Mouse (Mus musculus) spleen, adult 18-20 months (tissue): ENCODE results near the gene Tenm4.

Source experiments
- DNase-seq, 2 experiments: peaks; one replicate each; pipeline ENCODE4 v3.0.0; 2022; ENCODE audit warnings: mixed read lengths in 2 of 2

The Tenm4 gene

DNA sequence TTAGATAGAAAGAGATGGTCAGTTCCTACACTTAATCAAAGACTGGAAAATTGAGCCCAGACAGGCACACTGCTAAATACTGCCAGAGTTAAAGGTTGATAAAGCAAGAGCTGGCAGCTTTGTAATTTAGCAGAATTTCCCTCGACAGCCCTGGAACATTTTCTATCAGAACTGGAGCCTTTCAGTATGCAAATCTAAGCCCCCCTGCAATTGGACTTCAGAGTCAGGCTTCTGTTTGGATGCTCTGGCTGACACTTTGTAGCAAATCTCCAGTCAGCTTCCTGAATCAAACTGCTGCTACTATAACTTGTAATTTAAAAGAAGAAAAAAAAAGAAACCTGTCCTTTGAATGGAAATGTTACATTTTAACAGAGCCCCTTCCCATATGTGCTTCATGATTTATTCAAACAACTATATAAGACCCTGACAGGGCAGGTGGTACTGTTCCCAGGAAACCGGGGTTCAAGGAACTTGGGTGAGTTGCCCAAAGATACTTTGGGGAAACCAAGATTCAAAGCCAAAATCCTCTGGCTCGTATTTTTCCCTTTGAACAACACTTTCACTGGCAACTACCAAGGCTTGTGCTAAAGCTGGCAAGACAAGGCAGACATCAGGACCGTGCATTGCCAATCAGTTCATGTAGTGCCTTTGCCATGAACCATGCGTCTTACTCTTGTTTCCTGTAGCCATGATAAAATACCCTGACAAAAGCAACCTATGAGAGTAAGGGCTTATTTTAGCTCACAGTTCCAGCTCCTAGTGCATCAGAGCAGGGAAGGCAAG, 615.4 kb downstream of the Tenm4 start:
- DNase-seq, result no peak

- no peak for DNase-seq
Observed at GRCm38 (mm10) chr7:96788135-96788534, 617.1 kb downstream of the Tenm4 start.

DNA sequence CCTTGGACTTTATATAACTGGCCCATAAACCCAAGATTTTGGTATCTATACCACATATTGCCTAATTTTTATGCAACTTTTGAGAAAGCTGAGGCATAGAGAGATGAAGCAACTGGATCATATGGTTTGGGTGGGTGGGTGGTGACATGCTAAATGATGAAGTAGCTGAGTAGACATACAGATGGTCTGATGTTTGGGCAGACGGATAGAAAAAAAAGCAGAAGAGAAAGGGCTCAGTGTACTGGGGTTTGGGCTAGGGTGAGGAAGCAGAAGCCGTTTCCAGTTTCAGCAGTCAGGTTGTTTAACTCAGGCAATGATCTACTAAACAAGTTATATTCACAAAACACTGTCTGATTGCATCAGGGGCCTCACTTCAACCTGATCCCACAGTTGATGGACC, 619.3 kb downstream of the Tenm4 start:
- DNase-seq, result no peak

- DNase-seq, result no peak
Observed at GRCm38 (mm10) chr7:96792456-96793229, 621.6 kb downstream of the Tenm4 start.

- DNase-seq, result no peak
Observed at GRCm38 (mm10) chr7:96796033-96796741, 625.1 kb downstream of the Tenm4 start.

GRCm38 (mm10) chr7:96796788-96797485, 625.9 kb downstream of the Tenm4 start:
- DNase-seq, result no peak

- no peak for DNase-seq
Observed at GRCm38 (mm10) chr7:96797716-96798332, 626.8 kb downstream of the Tenm4 start.

DNA sequence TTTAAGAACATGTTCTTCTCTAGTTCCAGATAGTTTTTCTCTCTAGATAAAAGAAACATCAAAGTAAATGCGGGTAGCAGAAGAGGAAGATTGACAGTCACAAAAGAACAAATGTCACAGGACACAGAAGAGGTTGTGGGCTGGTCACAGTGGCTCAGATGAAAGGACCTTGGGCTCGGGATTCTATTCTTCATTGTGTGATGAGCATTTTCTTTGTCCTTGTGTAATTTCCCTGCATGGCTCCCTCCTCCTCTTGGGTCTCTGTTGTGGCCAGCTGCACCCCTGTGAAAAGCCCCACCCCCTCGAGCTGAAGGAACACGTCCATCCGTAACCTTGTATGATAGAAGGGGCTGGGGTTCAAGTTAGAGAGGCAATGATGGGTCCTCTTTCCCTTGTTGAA, 628.8 kb downstream of the Tenm4 start:
- no peak for DNase-seq

DNA sequence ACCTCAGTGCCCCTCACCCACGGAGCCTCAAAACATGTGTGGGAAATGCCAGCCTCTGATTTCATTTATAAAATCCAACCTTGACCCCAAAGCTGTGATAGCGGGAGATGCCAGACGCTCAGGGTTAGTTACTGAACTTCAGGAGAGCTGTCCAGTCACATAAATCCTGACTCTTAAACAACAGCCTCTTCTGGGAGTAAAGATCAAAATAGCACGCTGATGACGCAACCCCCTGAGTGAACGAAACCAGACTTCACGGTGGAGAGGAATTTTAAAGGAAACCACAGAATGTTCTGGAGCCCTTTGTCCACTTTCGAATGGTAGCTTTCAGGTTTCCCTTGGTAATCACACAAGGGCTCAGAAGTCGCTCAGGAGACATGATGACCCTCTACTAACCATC, 630.3 kb downstream of the Tenm4 start:
- no peak for DNase-seq

- DNase-seq, result no peak
Observed at GRCm38 (mm10) chr7:96802216-96802615, 631.2 kb downstream of the Tenm4 start.

- no peak for DNase-seq
Observed at GRCm38 (mm10) chr7:96806561-96806960, 635.5 kb downstream of the Tenm4 start.

DNA sequence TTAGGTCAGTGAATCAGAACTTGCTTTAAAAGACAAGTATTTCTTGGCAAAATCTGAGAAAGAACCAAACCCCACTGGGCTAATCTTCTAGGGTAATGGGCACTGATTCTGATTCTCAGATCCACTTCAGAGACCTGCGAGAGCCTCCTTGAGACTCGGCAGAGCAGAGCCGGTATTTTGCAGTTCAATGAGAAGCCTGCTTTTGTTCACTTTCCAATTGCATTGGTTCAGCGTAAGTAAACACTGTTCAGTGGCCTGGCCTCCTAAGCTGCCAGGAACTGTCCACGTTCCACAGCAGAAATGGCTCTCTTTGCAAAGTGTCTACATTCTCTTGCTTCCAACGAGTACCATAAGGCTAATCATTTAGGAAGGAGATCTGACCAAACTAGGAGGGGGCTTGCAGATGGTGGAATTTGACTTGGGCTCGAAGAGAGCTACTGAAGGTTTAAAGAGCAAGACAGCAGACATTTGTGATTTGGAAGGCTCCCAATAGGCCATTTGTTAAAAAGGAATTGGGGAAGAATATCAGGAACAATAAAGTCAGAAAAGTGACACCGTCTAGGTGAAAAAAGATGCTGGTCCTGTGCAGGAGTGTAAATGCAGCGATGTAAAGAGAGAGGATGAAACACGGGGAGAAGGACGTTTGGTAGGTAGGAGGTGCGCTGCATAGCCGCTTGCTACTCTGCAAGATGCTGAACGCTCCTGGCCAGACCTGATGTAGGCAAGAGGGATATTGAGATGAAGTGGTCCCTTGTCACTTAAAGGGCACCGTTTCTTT, 636.4 kb downstream of the Tenm4 start:
- DNase-seq, result no peak

DNA sequence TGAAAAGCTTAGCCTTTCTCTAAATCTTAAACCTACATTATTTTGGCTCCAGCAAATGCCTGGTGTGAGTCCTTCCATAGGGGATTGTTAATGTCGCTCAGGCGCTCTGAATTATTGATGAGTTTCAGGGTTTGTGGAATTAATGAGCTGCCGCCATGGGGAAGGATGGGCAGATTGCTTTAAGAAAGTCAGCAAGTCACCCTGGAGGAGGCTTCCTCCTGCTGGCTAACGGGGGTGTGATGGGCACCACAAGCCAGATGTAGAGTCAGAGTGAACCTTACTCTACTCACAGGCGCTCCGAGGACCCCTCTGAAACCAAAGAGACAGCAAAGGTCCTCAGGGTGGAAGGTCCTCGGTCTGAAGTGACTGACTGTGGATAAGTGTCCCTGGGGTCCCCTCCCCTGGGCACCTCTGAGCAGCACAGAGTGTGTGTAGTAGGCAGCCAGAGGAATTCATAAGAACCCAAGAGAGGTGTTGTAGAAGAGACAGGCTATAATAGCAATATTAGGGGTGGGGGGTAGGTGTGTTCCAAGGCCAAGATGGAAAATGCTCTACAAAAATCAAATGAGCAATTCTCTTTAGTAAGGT, 637.1 kb downstream of the Tenm4 start:
- DNase-seq, result no peak

GRCm38 (mm10) chr7:96811691-96812090, 640.6 kb downstream of the Tenm4 start:
- no peak for DNase-seq

- no peak for DNase-seq
Observed at GRCm38 (mm10) chr7:96813036-96813435, 642.0 kb downstream of the Tenm4 start.

DNA sequence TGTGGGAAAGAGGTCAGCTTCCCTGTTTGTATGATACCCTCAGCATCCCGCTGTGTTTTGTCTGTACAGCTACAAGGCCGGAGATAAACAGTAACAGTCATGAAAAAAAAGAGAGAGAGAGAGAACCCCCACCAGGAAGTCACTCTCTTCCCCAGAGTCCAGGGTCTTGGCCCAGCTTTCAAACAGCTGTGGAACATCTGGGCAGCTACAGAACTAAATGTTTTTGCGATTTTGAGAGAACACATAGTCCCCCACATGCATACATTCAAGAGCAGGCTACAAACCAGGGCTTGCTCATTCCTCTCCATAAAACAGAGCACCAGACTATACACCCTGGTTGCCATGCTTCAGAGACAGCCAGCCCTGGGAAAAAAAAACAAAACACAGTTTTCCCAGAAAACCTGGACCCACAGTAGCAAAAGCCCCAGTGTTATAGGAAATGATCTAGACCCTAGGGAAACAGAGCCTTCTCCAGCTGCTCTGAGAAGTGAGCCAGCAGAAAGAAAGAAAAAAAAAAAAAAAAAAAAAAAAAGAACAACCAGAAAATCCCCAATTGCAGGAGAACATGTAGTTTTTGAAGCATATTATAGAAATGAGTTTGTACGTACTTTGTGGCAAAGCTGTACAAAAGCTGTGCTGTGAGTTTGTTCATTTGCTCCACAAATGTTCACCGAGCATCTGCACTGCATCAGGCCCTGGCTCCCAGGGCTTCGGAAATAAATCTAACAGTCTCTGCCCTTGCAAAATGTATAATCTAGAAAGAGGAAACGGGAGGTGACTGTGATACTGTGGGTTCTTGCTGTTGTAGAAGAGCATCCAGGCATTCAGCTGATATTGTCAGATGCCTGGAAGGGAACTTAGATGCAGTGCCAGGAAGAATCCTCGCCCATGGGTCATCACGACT, 642.7 kb downstream of the Tenm4 start:
- DNase-seq, result no peak

DNA sequence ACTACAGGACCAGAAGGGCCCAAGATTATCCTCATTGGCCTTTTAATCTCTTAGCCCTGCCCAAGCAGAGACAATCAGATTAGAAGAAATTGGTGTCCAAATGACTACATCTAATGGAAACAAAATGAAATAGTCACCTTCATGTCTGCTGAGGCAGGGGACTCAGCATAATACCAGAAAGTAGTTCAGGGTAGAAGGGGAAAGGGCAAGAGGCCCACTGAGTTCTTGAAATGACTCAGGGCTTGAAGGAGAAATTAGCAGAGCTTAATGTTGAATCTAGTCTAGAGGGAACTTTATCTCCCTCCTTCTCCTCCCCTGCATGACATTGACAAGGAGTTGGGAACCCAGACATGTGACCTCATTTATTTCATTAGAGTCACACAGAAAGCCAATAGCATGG, 643.5 kb downstream of the Tenm4 start:
- DNase-seq, result no peak

DNA sequence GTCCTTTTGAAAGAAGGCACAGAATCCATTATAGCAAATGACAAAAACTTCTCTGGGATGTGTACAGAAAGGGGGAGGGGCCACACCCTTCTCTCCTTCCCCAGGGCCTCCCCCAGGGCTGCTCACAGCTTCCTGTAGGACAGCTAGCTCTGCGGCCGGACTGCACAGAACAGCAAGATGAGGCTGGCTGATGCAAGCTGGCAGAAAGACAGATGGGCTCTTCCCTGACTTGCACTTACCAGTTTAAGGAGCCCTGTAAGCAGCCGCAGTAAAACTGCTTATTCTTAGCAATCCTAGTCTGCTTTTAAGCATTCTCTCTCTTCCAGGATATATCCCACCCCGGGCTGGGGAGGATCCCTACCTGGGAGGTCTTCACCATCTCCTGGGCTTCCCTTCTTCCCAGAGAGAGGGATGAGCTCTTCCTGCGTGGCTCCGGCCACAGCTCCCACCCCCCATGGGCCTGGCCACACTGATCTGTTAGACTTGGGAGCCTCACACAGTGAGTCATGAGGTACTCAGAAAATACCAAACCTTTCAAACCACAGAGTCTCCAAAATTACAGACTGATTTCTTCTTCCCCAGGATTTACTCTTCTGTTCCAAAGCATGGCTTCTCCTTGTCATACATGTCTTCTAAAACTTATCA, 646.1 kb downstream of the Tenm4 start:
- DNase-seq, result no peak

DNA sequence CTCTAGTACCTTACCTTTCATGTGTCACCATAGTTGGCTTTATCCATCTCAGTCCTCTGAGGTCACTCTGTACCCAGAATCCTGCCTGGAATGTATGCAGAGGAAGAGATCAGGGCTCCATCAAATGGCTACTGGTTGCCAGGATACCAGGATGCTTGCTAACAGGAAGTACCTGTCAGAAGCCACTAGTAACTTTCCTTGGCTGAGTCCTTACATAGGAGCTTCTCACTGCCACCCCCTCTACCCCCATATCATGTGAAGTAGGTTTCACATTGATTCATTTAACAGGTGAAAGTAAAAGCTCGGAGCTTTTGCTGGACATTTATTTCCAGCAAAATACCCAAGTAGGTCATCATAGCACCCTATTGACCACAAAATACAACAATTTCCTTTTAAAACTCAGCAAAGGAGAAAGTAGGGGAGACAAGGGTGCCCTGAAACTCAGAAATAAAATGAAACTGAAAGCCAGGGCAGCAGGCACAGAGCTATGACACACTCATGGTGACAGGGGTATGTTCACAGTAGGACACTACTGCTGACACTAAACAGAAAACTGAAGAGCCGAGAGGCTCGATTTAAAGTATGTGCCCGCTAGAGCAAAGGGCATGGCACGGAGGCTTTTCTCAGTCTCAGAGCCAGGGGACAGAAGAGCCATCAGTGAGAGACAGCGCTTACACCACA, 647.3 kb downstream of the Tenm4 start:
- no peak for DNase-seq
